Mouse (Mus musculus) fibroblast of lung, adult 2 months (primary cell): ENCODE data around the gene Nt5c2.
"Not testable (repeated sequence)": the region's sequence is repeated elsewhere in the genome, so short reads cannot be mapped to it uniquely, and the experiment has no call there.

Source experiments
- DNase-seq: peaks from one replicate; pipeline ENCODE4 v3.0.0-alpha.2; 2011; ENCODE audit warnings: low read depth

Gene Nt5c2

DNA sequence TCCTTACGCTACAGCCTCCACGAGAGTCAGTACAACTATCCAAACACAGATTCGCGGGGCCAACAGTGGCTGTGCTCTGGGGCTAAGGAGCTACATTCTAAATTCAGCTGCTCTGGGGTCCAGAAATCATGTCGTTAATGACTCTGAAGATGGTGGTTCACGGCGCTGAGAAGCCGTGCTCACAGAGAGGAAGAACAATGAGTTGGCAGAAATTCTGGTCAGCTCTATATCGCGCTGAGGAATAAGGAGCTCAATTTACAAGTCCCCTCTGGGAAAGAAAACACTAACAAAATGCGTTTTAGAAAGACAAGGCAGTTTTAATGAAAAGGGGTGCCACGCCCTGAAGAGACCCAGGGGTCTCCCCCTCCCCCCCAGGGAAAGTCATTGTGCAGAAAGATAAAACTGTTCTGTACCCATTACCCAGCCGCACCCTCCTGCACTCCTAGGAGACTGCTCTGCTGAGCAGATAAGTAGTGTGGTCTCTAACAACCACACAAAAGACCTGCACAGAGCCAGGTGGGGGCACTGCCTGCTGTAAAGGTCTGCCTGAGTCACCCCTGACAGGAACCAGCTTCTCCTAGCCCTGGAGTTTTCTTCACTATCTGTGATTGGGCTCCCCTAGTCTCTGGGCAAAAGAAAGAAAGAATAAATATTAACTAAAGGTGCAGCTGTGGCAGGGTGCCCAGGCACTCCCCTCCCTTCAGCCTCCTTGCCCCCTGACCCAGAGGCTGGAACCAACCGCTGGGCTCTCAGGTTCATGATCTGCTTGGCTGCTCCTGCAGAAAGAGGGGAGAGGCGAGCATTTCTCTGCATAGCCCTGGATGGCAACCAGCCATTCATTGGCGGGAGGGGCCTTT lies 26.5 kb downstream of the Nt5c2 start:
- no peak for DNase-seq

DNA sequence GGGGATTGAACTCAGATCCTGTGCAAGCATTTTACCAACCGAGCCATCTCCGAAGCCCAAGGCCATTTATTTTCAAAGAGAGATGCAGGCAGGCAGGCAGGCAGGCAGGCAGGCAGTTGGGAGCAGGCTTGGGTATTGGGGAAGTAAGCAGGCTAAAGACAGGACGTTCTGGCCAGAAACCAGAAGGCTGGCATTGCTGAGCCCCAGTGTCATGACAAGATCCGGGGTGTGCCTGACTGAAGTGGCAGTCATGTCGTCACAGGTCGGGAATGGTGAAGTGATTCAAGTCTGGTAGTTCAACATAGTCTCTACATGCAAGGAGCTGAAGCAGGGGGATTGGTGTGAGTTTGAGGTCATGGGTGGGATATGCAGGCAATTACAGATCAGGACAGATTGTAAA lies 27.3 kb downstream of the Nt5c2 start:
- DNase-seq = no peak

DNA sequence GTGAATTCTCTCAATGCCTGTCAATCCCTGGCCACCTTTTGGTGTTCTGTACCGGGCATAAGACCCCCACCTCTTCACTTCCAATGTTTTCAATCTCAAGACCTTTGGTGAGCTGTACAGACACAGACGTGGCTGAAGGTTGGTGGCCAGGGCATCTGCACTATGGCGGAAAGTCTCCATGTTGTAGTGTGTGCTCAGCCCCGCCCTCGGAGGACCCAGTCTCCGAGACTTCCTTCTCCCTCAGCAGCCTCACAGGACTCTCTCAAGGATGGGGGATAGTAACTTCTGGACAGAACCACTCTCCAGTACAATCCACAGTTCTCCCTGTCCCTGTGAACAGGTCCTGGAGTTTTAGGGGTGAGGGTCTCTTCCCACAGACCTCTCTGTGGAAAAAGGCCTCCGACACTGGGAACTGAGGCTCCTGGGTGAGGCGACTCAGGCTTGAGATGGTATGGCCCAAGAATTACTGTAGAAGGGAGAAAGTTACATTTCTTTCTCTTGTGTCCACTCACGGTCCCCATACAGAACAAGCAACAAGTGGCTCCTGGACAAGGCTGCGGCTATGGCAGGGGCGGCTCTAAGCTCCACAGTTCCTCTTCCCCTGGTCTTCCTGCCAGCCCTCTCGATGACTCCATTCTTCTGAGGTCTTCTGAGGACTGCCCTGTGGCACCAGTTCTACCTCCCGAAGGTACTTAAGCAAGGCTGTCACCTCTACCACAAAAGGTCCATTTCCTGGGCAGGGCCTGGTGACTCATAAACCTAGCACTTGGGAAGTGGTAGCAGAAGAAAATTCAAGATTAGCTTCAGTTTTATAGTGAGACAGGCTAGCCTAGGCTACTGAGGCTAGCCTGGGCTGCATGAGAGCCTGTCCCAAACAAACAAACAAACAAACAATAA lies 30.0 kb downstream of the Nt5c2 start:
- DNase-seq = no peak

DNA sequence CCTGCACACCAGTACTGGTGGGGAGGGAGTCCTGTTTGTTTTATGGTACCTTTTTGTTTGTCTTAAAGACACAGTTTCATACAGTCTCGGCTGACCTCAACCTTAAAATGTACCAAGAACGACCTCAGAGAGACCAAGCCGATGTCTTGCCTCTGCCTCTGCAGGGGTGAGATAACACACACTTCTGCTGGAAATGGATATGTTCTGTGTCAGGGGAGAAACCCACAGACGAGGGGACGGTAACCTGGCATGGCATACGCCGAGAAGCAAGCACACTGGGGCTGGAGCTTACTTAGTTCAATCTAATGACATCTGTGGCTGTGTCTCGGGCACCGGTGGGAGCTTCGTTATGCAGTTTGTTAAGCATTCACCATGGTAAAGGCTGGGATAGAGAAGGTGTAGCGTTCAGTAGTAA lies 31.0 kb downstream of the Nt5c2 start:
- DNase-seq = no peak

DNA sequence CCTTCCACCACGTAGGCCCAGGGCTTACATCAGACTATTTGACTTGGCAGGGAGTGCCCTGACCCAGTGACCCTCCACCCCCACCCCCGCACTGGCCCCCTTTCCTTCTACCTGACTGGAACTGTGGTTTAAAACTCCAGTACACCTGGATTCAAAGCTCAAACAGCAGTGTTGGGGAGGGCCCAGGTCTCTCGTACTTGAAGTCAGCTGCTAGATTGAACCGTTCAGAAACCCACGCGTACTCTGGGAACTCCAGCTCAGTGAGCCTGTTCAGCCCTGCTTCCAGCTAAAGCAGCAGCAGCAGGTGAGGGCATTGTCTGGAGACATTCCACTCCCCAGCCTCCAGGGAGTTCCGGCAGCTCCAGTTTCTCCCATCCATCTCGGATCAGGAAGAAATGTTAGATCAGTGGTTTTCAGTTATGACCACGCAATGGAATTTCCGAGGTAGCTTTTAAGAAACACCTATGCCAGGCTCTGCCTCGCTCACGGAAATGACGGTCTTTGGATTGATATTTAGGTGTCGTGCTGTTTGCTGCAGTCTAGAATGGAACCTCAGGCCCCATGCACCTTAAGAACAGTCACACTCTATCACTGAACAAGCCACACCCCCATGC lies 31.5 kb downstream of the Nt5c2 start:
- DNase-seq = no peak

DNA sequence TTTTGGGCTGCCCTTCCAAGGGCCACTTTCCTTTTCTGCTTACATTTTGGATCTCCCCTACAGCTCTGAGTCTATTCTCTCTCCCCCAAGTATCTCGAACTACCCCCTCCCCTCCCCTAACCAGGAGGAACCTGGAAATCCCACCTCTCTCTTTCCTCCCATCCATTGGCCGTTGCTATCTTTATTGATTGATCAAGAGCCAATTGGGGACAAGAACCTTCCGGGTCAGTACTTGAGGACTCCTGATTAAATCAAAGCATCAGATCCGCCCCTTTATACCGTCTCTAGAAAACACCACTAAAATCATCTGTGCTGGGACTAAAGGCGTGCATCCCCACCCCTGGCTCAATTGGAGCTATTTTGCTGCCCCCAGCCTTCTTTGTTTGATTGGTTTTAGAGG lies 33.5 kb downstream of the Nt5c2 start:
- no peak for DNase-seq

DNA sequence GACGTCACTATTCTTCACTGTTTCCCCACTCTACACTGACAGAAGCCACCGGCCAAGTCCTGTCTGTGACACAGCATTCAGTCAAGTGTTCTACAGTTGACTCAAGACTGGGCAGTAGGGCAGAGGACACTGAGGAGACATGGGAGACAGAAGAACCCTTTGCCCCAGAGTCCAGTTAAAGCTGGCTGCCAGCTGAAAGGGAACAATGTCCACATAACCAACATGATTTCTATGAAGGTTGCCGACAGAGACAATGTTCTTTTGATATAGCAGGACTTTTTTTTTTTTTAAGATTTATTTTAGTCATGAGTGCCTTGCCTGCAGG lies 35.2 kb downstream of the Nt5c2 start:
- DNase-seq = no peak

DNA sequence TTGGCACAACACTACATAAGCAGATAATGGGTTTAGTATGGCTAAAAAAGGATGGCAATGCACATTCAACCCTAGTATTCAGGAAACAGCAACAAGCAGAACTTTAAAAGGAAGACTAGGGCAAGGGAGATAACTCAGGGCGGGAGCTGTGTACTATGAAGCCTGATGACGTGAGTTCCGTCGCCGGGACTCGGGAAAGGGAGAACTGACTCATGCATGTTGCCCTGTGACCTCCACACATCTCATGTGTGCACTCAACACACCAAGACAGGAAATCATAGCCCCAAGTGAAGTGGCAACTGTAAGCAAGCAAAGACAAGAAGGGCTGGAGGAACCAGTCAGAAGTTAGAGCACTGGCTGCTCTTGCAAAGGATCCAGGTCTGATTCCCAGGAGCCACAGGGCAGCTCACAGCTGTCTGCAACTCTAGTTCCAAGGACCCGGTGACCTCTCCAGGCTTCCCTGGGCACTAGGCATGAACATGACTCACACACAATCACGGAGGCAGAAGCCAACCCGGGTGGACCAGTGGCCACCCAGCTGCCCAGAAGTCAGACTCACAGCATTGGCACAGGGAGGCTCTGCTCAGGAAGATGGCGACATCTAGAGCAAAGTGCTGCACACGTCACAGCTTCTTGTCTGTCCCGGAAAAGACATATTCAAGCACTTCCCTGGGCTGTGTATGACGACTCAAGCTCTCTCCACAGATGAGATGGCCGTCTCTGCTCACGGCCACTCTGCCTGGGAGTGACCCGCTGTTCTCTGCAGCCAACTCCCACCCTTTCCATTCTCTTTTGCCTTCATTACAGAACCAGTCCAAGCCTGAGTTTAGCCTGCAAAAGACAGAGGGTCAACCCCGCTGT lies 35.8 kb downstream of the Nt5c2 start:
- peak; percentile 54 for DNase-seq

DNA sequence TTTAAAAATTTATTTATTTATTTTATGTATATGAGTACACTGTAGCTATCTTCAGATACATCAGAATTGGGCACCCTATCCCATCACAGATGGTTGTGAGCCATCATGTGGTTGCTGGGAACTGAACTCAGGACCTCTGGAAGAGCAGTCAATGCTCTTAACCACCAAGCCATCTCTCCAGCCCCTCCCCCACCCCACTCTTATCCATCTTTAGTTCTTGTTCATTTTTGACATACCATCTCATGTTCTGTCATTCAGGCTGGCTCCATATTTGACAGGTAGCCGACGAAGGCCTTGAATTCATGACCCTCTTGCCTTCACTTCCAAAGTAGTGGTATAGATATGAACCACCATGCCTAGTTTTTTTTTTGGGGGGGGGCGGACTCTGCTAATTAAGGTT lies 36.9 kb downstream of the Nt5c2 start:
- not testable (repeated sequence) for DNase-seq

DNA sequence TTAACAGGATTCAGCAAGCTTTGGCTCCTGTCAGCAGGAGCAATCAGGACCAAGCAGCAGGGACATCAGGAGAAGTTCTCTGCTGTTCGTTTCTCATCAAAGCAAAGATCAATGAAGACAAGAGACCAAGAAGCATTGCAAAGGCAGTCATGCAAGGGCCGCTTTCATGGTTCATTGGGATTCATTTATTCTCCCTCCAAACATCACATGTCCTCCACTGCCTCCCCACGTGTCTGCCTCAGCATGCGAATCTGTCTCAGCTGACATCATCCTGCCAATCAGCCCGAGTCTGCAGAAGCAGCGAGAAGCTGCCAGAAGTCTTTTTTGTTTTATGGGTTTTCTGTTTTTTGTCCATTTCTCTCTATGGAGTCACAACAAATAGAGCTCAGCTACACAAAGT lies 37.5 kb downstream of the Nt5c2 start:
- DNase-seq = no peak

DNA sequence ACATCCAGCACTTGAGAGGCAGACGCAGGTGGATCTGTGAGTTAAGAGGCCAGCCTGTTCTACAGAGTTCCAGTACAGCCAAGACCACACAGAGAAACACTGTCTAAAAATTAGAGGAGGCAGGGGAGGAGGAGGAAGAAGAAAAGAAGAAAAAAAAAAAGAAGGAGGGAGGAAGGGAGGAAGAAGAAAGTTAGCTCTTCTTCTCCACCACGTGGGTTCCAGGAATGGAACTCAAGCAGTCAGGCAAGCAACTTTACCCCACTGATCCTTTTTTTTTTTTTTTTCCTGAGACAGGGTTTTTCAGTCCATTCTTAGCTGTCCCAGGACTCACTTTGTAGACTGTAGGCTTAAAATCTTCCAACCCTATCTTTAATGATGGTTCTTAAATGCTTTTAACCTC lies 38.2 kb downstream of the Nt5c2 start:
- no peak for DNase-seq

DNA sequence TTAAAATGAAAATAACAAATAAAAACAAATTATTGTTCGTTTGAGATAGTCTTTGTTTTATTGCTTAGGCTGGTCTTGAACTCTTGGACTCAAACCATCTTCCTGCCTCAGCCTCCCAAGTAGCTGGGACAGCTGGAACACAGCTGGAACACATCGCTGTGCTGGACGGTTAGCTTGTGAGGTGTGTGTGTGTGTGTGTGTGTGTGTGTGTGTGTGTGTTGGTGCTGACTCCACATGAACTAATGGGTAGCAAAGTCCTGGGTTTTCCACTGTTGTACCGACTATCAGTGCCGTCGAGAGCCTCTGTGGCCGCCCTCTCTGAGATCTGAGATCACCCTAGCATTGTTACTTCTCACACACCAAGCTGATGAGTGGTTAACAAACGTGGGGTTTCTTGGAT lies 39.0 kb downstream of the Nt5c2 start:
- DNase-seq = no peak

DNA sequence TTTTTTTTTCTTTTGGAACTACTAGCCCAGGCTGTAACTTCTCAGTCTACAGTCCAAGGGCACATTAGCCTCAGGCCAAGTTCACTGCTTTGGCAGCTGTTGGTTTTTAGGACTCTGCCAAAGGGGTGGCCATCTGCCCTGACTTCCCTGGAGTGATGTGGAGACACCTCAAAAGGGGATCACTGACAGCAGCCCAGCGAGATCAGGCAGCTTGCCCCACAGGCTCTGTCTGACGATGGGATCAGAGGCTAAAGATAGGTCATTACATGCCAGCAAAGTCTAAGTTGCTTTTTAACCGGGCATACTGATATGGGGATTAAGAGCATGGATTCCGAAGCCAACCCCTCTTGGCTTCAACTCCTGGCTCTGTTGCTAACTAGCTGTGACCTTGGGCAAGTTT lies 39.4 kb downstream of the Nt5c2 start:
- DNase-seq = no peak

DNA sequence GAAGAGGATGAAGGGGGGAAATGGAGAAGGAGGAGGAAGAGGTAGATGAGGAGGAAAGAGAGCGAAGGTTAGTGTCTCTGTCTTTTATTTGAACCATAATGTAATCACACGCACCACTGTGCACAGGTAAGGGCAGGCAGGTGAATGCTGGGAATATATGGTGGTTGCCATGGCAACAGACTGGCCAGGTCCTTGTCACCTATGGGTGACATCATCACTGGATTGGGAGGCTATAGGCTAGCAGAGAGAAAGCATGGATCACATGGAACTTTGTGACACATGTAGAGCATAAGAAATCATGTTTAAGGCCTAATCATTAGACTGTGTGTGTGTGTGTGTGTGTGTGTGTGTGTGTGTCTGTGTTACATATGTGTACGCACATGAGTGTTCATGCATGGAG lies 42.8 kb downstream of the Nt5c2 start:
- no peak for DNase-seq

DNA sequence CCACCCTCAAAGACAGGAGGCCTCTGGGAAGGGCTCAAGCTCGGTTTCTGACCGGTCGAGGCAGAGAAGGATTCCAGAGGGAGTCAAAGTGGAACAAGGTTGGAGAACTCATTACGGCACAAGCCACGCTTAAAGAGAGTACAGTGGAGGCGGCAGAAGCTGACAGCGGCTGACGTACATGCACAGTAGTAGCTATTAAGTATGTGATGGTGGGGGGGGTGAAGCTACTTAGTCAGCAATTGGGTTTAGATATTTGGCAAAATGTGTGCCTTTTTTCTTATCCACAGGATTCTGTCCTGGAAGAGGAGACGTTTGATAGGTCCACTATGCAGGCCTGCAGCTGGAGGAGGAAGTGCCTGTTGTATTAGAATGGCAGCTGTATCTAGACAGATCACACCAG lies 43.2 kb downstream of the Nt5c2 start:
- no peak for DNase-seq

DNA sequence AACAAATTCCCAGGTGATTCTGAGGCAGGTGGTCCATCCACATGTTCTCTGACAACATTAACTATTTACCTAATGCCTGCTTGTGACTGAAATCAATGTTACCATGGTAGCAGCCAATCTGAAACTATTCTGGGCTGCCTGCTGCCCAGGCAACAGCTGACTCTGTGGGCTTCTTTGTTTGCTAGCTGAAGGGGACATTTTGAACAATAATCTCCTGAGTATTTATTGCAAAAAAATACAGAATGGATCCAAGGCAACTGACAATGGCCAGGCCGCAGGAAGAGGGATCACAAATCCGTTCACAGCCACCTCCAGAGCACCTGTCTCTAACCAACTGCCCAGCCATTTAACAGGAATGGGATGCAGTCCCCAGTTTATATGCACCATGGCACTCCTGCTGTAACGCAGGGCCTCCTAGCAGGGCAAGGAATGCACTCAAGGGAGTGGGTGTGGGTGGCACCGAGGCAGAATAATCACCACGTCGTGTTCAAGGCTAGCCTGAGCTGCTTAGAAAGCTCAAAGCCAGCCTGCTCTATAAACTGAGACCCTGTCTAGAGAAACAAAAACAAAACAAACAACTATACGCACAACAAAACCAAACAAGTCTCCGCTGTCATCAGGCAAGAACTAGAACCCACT lies 43.8 kb downstream of the Nt5c2 start:
- DNase-seq = no peak

DNA sequence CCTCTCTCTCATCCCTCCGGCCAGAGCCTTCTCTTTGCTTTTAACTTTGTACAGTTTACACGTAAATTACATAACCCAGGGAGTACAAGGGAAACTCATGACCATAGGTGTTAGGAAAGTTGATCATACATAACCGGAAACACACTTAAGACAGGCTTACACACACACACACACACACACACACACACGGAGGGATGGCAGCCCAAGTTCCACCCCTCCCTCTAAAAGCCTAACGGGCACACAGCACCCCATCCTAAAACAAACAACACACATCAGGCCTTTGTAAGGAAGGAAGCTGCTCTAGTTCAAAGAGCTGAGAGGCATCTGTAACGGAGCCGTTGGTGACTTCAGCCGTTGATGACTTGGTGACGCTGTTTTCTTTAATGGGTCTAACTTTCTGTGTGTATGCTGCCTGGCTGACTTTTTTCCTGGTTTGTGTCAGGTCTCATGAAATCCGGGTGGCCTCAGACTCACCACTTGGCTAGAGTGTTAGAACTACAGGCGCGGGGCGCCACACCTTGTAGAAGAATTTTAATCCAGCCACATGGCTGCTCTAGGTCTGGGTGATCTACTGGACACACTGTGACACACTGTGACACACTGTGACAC lies 44.7 kb downstream of the Nt5c2 start:
- no peak for DNase-seq

DNA sequence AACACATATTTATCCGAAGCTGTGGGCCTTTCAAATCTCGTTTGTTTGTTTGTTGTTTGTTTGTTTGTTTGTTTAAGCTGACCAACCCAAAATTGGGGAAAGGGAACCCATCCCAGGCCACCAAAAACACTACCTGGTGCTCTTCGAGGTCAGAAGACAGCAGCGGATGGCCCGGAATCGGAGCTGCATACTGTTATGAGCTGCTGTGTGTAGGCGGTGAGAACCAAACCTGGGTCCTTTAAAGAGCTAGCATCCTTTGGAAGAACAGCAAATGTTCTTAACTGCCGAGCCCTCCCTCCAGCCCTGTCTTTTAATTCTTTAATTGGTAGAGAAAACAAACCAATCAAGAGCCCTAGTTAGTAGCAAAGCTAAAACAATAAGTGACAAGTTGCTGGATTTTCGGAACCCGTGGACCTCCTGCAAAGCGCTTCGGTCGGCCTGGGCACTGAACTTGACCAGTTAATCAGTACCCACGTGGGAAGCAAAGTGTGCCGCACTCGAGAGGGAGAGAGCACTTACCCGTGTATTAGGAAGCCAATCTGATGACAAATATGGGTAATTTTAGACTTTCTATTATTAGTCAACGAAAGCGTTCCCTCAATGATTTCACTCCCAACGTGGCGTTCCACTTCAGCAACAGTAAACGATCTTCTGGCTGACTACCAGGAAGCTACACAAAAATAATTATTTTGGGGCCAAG lies 45.5 kb downstream of the Nt5c2 start:
- DNase-seq = no peak

DNA sequence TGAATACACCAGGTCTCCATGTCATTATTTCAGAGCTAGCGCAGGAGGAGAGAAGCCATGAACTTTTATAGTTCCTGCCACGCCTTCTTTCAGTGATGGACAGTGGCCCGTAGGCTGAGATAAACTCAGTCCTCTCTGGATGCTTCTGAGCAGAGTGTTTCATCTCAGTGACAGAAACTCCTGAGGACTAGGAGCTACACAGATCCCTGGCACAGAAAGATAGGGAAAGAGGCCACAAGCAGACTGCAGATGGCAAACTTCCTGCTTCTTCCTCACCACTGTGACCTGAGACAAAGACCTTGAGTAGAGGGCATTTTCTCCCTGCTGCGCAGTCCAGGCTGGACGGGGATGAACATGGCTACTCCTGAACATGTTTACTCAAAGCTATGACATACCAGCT lies 46.1 kb downstream of the Nt5c2 start:
- no peak for DNase-seq

DNA sequence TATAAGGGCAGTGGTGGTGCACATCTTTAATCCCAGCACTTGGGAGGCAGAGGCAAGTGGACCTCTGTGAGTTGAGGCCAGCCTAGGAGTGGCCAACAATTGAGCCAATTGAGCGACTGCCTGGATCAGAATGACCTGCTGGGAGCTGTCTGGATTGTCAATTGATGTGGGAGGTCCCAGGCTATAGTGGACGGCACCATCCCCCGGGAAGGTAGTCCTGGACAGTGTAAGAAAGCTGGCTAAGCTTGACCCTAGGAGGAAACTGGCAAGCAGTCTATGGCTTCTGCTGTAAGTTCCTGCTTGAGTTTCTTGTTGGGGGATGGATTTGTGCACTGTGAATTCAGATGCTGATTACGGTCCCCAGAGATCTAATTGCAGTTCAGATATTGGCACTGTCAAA lies 47.1 kb downstream of the Nt5c2 start:
- no peak for DNase-seq
